Mouse (Mus musculus) hindbrain, embryonic 12.5 days (tissue): ENCODE data around the gene Tnfsfm13. TPM values are rescaled to one million over a fixed set of nuclear protein-coding genes. Genes with fewer than 3 reads are reported as not detected.
A peak's percentile ranks its signal among the peaks of the same experiment; 100 is the strongest.
"Not testable (repeated sequence)": the region's sequence is repeated elsewhere in the genome, so short reads cannot be mapped to it uniquely, and the experiment has no call there.

ENCODE experiments used
- ATAC-seq: fragments of 200-750 bp; cut with Nextera tagmentation; 2 replicates; pipeline ENCODE4 v1.8.0; 2017; ENCODE audit warnings: moderate TSS enrichment; ENCODE audit not compliant: low FRiP score
- H3K27ac ChIP-seq: fragments of 300-500 bp; sonication (generic); 2 replicates; pipeline ENCODE4 v1.5.1; 2016; ENCODE audit warnings: mild to moderate bottlenecking
- H3K27me3 ChIP-seq: fragments of 300-500 bp; sonication (generic); 2 replicates; pipeline ENCODE4 v1.6.1; 2016; ENCODE audit warnings: mild to moderate bottlenecking
- H3K36me3 ChIP-seq: fragments of 300-500 bp; sonication (generic); 2 replicates; pipeline ENCODE4 v1.6.1; 2016; ENCODE audit warnings: mild to moderate bottlenecking
- H3K4me1 ChIP-seq: fragments of 300-500 bp; sonication (generic); 2 replicates; pipeline ENCODE4 v1.6.1; 2016
- H3K4me2 ChIP-seq: fragments of 300-500 bp; sonication (generic); replicated peaks from 2 replicates; pipeline ENCODE4 v1.6.1; 2016; ENCODE audit warnings: mild to moderate bottlenecking
- H3K4me3 ChIP-seq: fragments of 300-500 bp; sonication (generic); 2 replicates; pipeline ENCODE4 v1.5.1; 2016; ENCODE audit warnings: mild to moderate bottlenecking
- H3K9ac ChIP-seq: fragments of 300-500 bp; sonication (generic); 2 replicates; pipeline ENCODE4 v1.6.1; 2016; ENCODE audit warnings: mild to moderate bottlenecking, moderate library complexity
- H3K9me3 ChIP-seq: fragments of 300-500 bp; sonication (generic); replicated peaks from 2 replicates; pipeline ENCODE4 v1.6.1; 2016; ENCODE audit warnings: mild to moderate bottlenecking
- WGBS: fragments of 180-500 bp; shearing (Covaris S2); methylation state at CpG from one replicate; pipeline ENCODE4 v1.1.7; 2016; 5-methylcytosine and 5-hydroxymethylcytosine counted together
- polyA plus RNA-seq: library from polyadenylated mRNA; unstranded; fragments of >200 nt; fragmentation: Nextera tagmentation; extraction: Ambion mirVana; gene quantifications from 2 replicates; pipeline ENCODE4 v1.2.1, GENCODE M21; 2016

The Tnfsfm13 gene
- polyA plus RNA-seq = 0.80 and 1.9 TPM in 2 replicates

- Histone ChIP-seq H3K4me2 (peak within 1 kb of the TSS; percentile 96), H3K4me1 (peaks cover 13% of the 10 kb centered on the region), H3K4me3 (peak within 1 kb of the TSS; percentile 49), H3K36me3 (no peaks in the 10 kb centered on the region), H3K27ac (peak within 1 kb of the TSS; percentile 40; the same call in 1 of the 2 replicates), H3K9ac (peak within 1 kb of the TSS; percentile 81), H3K27me3 (peaks cover 7% of the 10 kb centered on the region; the same call in 1 of the 2 replicates), H3K9me3 (no peaks in the 10 kb centered on the region)
- peak; percentile 56; the same call in 1 of the 2 replicates for ATAC-seq
- WGBS = 2% methylated on average over 34 of the region's 41 CpGs
These were observed at the start of gene Tnfsfm13, which contains the start of gene Tnfsf12 for GRCm38 (mm10) chr11:69695361-69696181. Gene Tnfsfm13, minus strand, starts transcription at chr11:69696098. Gene Tnfsf12, minus strand, starts transcription at chr11:69695849.

- not testable (repeated sequence) for ATAC-seq
These were observed 35.5 kb upstream of the Tnfsfm13 start for GRCm38 (mm10) chr11:69731408-69731807.

GRCm38 (mm10) chr11:69729063-69729462, 33.2 kb upstream of the Tnfsfm13 start:
- 15% methylated on average over 3 of the region's 3 CpGs for WGBS
- peaks cover 11% of the 10 kb centered on the region for H3K36me3 ChIP-seq
- H3K9ac ChIP-seq = no peak overlapping the region
- no peaks in the 10 kb centered on the region for H3K27me3 ChIP-seq
- H3K9me3 ChIP-seq = no peaks in the 10 kb centered on the region
- no peak overlapping the region for H3K27ac ChIP-seq
- H3K4me1 ChIP-seq = no peaks in the 10 kb centered on the region
- H3K4me2 ChIP-seq = no peak overlapping the region
- no peak for ATAC-seq
- H3K4me3 ChIP-seq = no peak overlapping the region

More at GRCm38 (mm10) chr11:69731408-69731807, 35.5 kb upstream of the Tnfsfm13 start:
- H3K9ac ChIP-seq, H3K4me3 ChIP-seq, H3K27ac ChIP-seq, H3K4me2 ChIP-seq, H3K27me3 ChIP-seq, H3K4me1 ChIP-seq, H3K9me3 ChIP-seq: not testable (repeated sequence)
- WGBS = 86% methylated on average over 2 of the region's 3 CpGs
- H3K36me3 ChIP-seq = peaks cover 34% of the 10 kb centered on the region

- no peak overlapping the region for H3K4me3 ChIP-seq
- H3K4me1 ChIP-seq = no peaks in the 10 kb centered on the region
- WGBS = 34% methylated on average over 5 of the region's 5 CpGs
- H3K27ac ChIP-seq = no peak overlapping the region
- no peaks in the 10 kb centered on the region for H3K27me3 ChIP-seq
- H3K9me3 ChIP-seq = no peaks in the 10 kb centered on the region
- no peaks in the 10 kb centered on the region for H3K36me3 ChIP-seq
- no peak overlapping the region for H3K9ac ChIP-seq
- no peak overlapping the region for H3K4me2 ChIP-seq
- no peak for ATAC-seq
These were observed 30.1 kb upstream of the Tnfsfm13 start for GRCm38 (mm10) chr11:69725951-69726350.

DNA sequence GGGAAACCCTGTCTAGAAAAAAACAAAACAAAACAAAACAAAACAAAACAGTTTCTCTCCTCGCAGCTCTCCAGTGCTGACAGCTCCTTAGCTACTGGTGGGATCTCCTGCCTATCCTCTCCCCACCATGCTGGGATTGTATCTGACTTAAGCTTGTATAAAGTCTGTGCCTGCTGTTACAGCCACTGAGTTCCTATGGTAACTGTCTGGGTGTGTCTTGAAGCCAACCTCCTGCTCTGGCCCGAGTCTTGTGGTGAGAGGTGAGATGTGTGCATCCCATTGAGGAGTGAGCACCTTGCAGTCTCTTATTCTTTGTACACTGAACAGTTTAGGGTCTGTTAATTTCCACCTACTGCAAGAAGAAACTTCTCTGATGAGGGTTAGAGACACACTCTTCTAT, 27.2 kb upstream of the Tnfsfm13 start:
- no peak for ATAC-seq
- Histone ChIP-seq H3K4me2 (no peak overlapping the region), H3K4me3 (no peak overlapping the region), H3K27me3 (no peaks in the 10 kb centered on the region), H3K9me3 (no peaks in the 10 kb centered on the region), H3K4me1 (0 out of 2 replicates have a peak, but pooled peaks cover 5% of the 10 kb centered on the region), H3K9ac (no peak overlapping the region), H3K27ac (no peak overlapping the region), H3K36me3 (no peaks in the 10 kb centered on the region)
- WGBS = 47% methylated on average over 2 of the region's 2 CpGs

DNA sequence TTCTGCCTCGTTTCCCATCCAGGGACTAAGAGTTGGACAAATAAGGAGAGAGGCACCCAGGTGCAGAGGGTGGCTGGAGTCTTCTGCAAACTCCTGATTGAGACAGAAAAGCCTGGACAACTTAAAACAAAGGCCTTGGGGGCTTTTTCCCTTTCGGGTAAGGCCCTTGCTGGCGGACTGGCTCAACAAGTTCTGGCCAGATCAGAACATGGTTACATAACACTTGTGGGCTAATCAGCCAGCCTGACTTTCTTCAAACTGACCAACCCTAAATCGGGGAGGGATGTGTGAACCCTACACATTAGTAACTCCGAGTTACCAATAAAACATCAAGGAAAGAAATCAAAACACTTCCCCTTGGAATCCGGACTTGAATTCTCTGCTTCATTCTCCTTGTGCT, 25.0 kb upstream of the Tnfsfm13 start:
- Histone ChIP-seq H3K9me3 (no peaks in the 10 kb centered on the region), H3K27ac (no peak overlapping the region), H3K36me3 (no peaks in the 10 kb centered on the region), H3K4me3 (no peak overlapping the region), H3K9ac (no peak overlapping the region), H3K4me2 (no peak overlapping the region), H3K4me1 (peaks cover 9% of the 10 kb centered on the region), H3K27me3 (no peaks in the 10 kb centered on the region)
- 84% methylated on average over 6 of the region's 6 CpGs for WGBS
- ATAC-seq = no peak

- Histone ChIP-seq H3K4me2 (no peak overlapping the region), H3K9ac (no peak overlapping the region), H3K27ac (no peak overlapping the region), H3K9me3 (no peaks in the 10 kb centered on the region), H3K27me3 (no peaks in the 10 kb centered on the region), H3K36me3 (no peaks in the 10 kb centered on the region), H3K4me3 (no peak overlapping the region), H3K4me1 (peaks cover 12% of the 10 kb centered on the region)
- ATAC-seq = no peak
- 66% methylated on average over 6 of the region's 6 CpGs for WGBS
These were observed 23.5 kb upstream of the Tnfsfm13 start for GRCm38 (mm10) chr11:69719423-69719822.

- 29% methylated on average over 15 of the region's 15 CpGs for WGBS
These were observed 22.8 kb upstream of the Tnfsfm13 start for GRCm38 (mm10) chr11:69718661-69719060.

DNA sequence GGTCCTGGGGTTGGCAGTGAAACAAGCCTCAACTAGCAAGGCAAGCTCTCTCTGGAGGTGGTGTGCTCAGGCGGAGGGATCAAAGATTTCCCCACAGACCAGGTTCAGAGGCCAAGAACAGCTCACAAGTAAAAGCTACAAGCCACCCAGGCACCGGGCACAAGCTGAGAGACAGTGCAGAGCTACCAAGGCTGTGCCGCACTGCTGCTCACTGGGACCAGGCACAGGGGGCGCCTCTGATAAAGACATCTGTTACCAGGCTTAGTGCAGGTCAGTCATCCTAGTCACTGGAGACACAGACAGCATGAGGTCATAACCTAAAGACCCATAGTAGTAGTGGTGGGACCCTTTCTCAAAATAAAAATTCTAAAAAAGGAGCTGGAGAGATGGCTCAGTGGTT, 21.1 kb upstream of the Tnfsfm13 start:
- WGBS = 59% methylated on average over 4 of the region's 4 CpGs
- Histone ChIP-seq H3K4me3 (no peak overlapping the region), H3K36me3 (no peaks in the 10 kb centered on the region), H3K4me2 (no peak overlapping the region), H3K27ac (no peak overlapping the region), H3K4me1 (peaks cover 12% of the 10 kb centered on the region), H3K9ac (no peak overlapping the region), H3K27me3 (0 out of 2 replicates have a peak, but pooled peaks cover 2% of the 10 kb centered on the region), H3K9me3 (no peaks in the 10 kb centered on the region)
- no peak for ATAC-seq

More at GRCm38 (mm10) chr11:69718661-69719060, 22.8 kb upstream of the Tnfsfm13 start:
- Histone ChIP-seq H3K4me3 (no peak overlapping the region), H3K36me3 (no peaks in the 10 kb centered on the region), H3K27me3 (0 out of 2 replicates have a peak, but pooled peaks cover under 1% of the 10 kb centered on the region), H3K4me1 (peaks cover 12% of the 10 kb centered on the region), H3K27ac (no peak overlapping the region), H3K9me3 (no peaks in the 10 kb centered on the region), H3K4me2 (0 out of 2 replicates have a peak overlapping the region, but pooled peaks have one; percentile 3), H3K9ac (no peak overlapping the region)
- no peak for ATAC-seq

DNA sequence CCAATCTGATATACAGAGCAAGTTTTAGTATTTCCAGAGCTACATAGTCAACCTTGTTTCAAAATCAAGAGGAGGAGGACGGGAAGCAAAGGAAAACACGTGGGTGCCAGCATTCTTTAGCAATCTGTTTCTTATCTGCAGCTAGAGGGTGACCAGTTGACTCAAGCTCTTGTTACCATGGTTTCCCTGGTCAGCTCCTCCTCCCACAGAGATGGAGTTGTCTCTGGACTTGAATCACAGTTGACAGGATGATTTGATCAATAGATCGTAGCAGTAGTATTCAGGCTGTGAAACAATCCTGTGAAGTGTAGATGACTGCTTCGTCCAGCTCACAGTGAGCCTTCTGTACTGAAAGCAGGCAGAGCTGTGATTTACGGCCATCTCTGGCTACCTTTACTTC, 20.0 kb upstream of the Tnfsfm13 start:
- 0 out of 2 replicates have a peak, but pooled peaks cover 2% of the 10 kb centered on the region for H3K27me3 ChIP-seq
- H3K9me3 ChIP-seq = no peaks in the 10 kb centered on the region
- H3K4me2 ChIP-seq = no peak overlapping the region
- 21% methylated on average over 5 of the region's 5 CpGs for WGBS
- no peak overlapping the region for H3K27ac ChIP-seq
- H3K4me1 ChIP-seq = peaks cover 12% of the 10 kb centered on the region
- no peak for ATAC-seq
- H3K36me3 ChIP-seq = no peaks in the 10 kb centered on the region
- H3K4me3 ChIP-seq = no peak overlapping the region
- H3K9ac ChIP-seq = no peak overlapping the region

DNA sequence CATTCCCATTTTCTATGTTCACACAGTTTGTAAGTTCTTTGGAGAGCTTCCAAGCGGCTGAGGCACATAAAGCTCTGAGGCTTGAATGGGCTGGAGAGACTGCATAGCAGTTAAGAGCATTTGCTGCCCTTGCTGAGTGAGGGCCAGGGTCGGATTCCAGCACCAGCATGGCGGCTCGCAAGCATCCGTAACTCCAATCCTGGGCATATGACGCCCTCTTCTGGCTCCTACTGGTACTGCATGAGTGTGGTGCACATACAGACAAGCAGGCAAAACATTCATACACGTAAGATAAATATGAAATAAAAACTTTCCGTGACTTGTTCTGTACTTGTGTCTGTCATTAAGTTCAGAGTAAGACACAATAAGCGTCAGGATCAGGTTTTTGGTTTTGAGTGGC, 19.6 kb upstream of the Tnfsfm13 start:
- no peaks in the 10 kb centered on the region for H3K36me3 ChIP-seq
- 52% methylated on average over 9 of the region's 9 CpGs for WGBS
- ATAC-seq = no peak

GRCm38 (mm10) chr11:69714636-69715329, 18.9 kb upstream of the Tnfsfm13 start:
- no peak overlapping the region for H3K4me2 ChIP-seq
- no peaks in the 10 kb centered on the region for H3K9me3 ChIP-seq
- no peak overlapping the region for H3K9ac ChIP-seq
- H3K27ac ChIP-seq = no peak overlapping the region
- no peak for ATAC-seq
- peaks cover 12% of the 10 kb centered on the region for H3K4me1 ChIP-seq
- H3K27me3 ChIP-seq = 0 out of 2 replicates have a peak, but pooled peaks cover 2% of the 10 kb centered on the region
- H3K36me3 ChIP-seq = no peaks in the 10 kb centered on the region
- 69% methylated on average over 18 of the region's 18 CpGs for WGBS
- no peak overlapping the region for H3K4me3 ChIP-seq

More for the DNA sequence above, 19.6 kb upstream of the Tnfsfm13 start:
- H3K27me3 ChIP-seq = 0 out of 2 replicates have a peak, but pooled peaks cover 2% of the 10 kb centered on the region
- H3K4me3 ChIP-seq = no peak overlapping the region
- peaks cover 12% of the 10 kb centered on the region for H3K4me1 ChIP-seq
- no peak overlapping the region for H3K27ac ChIP-seq
- H3K4me2 ChIP-seq = no peak overlapping the region
- no peaks in the 10 kb centered on the region for H3K9me3 ChIP-seq
- no peak overlapping the region for H3K9ac ChIP-seq
